Mouse (Mus musculus) frontal cortex, postnatal 36 days (tissue): ENCODE data around the gene Vwce.

ENCODE experiments used
- DNase-seq, 2 experiments: peaks; one replicate each; pipeline ENCODE4 v3.0.0; 2022; ENCODE audit warnings: low spot score in 2 of 2

Vwce gene

GRCm38 (mm10) chr19:10640589-10641378 is 6.8 kb downstream of the Vwce start:
- no peak for DNase-seq

GRCm38 (mm10) chr19:10645616-10646015 is 11.6 kb downstream of the Vwce start:
- no peak for DNase-seq

- DNase-seq = no peak
These were observed 14.1 kb downstream of the Vwce start for GRCm38 (mm10) chr19:10648156-10648555.

- DNase-seq = no peak
These were observed 22.0 kb downstream of the Vwce start for GRCm38 (mm10) chr19:10656058-10656457.

DNA sequence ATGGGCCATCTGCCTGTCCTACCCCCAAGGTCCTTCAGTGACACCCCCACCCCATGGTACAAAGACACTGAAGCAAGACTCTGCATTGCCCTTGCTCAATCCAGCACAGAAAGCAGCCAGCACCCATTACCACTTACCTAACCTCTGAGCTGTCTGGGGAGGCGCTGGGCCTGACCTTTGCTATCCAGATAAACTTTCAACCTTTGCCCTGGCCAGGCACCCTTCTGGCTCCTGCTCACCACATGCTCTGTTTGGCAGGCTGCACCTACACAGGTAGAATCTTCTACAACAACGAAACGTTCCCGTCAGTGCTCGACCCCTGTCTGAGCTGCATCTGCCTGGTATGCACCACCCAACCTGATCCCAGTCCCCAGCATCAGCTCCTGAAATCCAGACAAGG is 23.7 kb downstream of the Vwce start:
- no peak for DNase-seq

GRCm38 (mm10) chr19:10658406-10658805 is 24.4 kb downstream of the Vwce start:
- no peak for DNase-seq

DNA sequence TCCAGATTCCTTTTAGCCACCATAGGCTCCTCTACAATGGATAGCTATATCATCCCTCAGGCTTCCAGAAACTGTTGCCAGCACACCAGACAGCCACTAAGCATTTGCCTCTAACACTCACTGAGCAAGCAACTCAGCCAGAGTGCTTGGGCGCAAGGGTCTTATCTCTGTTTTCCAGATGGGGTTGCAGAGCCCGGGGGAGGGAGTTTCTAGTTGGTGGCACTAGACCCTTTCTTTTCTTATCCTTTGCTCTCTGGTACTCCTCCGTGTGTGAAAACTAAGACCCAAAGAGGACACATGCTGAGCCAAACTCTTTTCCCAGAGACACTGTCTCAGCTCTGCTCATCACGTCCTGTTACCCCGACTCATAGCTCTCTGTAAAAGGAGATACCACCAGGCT is 27.4 kb downstream of the Vwce start:
- no peak for DNase-seq

DNA sequence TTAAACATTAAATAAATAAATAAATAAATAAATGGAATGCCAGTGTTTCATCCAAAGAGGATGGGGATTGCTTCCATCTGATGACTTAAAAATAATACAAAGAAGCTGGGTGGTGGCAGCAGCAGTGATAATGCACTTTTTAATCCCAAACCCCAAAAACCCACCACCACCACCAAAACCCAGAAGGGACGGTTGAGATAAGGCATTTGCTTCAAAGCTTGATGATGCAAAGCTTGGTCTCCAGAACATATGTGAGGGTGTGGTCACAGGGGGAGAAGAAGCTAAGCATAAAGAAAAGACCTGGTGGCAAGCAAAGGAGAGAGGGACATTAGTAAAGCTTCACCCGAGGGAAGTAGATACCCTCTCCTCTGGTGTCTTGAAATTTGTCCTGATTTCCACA is 27.9 kb downstream of the Vwce start:
- no peak for DNase-seq

GRCm38 (mm10) chr19:10662665-10663064 is 28.7 kb downstream of the Vwce start:
- no peak for DNase-seq

DNA sequence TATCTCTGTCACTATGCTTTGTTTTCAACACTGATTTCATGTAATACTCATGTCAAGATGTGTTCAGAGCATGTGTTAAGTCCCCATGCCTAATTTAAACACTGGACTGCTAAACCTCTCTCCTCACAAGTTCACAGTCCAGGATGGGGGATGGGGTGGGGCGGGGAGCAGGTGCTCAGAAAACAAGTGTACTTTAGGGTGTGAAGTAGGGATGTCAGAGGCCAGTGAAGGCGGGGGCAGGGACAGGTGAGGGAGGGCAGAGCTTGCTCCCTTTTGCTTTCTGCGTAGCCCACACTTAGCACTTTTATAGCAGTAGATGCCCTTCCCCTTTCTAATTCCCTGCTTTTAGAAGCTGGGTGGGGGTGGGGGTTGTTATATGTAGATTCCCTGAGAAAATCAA is 31.1 kb downstream of the Vwce start:
- DNase-seq = no peak

DNA sequence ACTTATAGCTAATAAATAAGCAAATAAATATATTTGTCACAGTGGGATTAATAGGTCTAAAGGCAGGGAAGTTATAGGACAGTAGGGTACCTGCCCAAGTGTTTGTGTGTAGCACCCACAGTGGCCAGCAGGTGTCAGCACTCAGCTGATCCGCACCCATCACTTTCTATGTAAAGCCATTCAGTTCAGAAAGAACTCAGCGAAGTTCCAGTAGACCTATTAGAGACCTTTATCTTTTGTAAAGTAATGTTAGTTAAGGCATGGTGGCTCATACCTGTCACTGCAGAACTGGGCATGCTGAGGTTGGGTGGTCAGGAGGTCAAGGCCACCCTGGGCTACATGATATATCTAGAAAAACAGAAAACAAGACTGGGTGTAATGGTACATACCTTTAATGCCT is 31.5 kb downstream of the Vwce start:
- peak; percentile 59 to 70 for DNase-seq

DNA sequence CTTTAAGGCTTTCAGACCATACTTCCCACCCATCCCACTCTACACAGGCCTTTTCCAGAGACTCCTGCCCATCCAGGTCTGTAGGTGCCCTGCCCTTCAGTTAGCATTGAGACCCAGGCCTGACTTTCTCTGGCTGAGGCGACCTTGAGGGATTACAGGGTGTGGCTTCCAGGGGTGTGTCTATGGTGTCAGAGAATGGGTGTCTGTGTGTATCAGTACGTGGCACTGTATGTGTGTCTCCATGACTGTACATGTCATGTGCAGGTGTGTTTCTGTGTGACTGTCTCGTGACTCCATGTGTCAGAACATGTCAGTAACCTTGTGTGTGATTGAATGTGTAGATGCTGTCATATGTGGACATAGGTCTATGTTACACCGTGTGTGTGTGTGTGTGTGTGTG is 37.3 kb downstream of the Vwce start:
- DNase-seq = no peak

DNA sequence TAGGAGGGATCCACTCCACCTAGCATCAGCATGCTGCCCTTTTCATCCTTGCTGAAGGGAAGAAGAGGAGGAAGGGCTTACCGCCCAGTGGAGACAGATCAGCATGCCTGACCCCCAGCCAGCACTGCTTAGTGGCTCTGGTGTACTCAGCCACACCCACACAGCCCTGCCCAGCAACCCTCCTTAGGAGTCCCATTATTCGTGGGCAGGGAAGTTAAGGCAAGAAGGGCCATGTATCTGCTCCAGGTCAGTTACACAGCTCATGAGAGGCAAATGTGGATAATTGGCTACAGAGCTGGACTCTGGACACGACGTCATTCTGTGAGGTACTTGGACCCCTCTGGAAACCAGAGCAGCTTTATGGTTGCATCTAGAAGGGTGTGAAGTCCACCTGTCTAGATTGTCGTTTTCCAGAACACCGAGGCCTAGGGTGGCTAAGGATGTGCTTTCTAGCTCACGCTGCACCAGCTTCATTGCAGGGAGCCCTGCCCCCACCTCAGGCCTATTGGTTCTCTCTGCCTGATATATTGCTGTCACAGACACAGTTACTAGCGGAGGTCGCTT is 37.9 kb downstream of the Vwce start:
- DNase-seq = no peak

- no peak for DNase-seq
These were observed 39.3 kb downstream of the Vwce start for GRCm38 (mm10) chr19:10673275-10673674.

DNA sequence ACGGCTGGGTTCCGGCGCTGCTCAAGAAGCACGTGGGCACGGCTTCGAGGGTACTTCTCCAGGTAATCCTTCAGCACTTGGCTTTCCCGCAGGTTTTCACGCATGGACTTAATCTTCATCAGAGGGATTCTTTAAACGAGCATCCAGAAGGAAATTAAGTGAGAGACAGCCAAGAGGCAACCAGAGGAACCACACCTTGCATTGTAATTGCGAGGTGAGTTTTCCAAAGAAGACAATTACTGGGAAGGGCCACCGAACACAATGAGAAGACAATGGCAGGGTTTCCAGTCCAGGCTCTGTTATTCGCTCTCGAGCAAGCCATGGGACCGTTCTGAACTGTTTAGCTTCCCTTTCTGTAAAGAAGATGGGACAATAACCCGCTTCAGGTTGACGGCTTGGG is 42.6 kb downstream of the Vwce start:
- no peak for DNase-seq

DNA sequence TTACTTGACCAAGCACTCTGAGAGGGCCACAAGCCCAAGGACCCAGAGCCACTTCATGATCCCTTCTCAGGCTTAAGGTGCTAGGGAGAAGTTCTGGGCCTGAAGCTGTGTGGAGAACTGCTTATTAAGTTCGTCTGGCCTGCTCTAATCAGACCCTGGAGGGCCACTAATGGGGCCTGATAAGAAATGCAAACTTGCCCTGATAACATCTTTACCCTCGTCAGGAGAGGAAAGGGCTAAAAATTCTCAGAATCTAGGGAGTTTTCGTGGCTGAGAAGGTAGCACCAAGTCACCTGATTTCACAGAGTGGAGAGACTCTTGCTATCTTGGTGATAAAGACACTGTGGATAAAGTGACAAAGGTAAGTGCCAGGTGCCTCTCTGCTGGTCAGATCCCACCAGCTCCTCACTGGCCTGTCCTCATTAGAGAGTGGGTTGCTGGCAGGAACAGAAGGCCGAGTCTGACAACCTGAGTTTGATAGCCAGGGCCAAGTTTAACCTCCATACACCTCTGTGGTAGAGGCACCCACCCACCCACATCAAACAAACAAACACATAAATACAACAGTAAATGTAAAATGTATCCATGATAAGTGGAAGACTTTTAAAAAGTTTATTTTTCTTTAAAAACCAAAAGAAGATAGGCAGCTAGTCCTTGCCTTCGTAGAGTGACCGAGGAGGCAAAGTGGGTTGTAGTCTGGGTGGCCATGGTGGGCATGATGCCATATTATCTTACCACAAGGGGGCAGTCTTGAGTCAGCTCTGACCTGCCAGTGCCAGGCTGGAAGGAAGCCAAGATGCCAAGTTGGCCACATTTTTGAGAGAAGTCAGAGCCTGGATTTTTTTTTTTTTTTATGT is 44.1 kb downstream of the Vwce start, which contains the start of gene Pga5:
TSS of gene Pga5 (minus strand) at position 157 of the 857 bp plus-strand sequence.
- peak; percentile 72 to 86 for DNase-seq

- no peak for DNase-seq
These were observed 44.7 kb downstream of the Vwce start for GRCm38 (mm10) chr19:10678772-10679067.

- DNase-seq = no peak
These were observed 47.6 kb downstream of the Vwce start for GRCm38 (mm10) chr19:10681571-10681970.

GRCm38 (mm10) chr19:10685081-10685480 is 51.1 kb downstream of the Vwce start:
- no peak for DNase-seq

DNA sequence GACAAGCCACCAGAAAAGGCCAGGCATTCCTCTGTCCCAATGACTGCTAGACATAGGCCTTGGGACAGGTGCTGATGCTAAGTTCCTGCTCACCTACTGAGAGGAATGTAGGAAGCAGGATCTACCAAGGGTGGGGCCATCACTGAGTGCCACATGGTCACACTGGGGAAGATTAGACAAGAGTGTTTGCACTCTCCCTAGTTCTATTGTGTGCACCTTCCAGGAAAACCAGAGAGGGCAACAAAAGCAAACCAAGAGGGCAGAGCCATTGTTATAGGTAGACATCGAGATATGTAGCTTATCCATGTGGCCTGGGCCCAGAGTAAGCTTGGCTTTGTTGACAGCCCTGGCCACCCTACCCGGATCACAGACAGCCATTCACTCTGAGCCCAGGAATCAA is 51.7 kb downstream of the Vwce start:
- no peak for DNase-seq

DNA sequence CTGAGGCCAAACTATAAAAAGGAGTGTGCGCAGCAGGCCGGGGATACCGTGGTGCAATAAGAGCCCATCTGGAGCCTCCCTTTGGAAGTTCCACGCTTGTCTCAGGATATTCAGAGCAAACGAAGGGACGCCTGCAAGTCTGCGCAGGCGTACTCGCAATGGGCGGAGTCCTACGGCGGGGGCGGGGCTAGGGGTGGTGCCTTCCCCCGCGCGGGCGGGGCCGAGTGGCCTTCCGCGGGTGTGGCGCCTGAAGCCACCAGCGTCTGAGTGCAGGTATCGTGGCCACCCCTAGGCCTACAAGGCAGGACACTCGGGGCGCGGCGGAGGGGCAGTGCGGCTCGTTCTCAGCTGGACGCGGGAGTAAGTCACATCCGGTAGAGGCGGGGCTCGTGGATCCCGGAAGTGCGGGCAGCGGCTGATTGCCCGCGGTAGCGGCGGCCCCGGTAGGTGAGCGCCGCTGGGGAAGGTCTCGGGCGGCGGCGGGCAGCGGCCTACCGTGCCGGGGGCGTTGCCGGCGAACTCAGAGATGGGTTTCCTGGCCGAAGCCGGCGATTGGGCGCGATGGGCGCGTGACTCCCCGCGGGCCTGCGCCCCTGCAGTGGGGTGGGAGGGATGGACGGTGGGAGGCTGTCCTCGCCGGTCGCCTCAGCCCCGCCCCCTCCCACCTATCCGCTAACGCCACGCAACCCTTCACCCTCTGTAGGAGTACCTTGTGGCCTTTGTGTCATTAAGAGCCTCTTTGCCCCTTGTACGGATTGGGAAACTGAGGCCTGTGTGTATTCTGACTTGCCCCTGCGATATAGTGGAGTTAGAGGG is 54.7 kb downstream of the Vwce start, which contains the start of gene Vps37c:
TSS of gene Vps37c (plus strand) at position 199 of the 816 bp plus-strand sequence.
- DNase-seq = peak; percentile 94
